Comparison of ENCODE assay signal across 1 mouse cellular context in the genomic region with DNA sequence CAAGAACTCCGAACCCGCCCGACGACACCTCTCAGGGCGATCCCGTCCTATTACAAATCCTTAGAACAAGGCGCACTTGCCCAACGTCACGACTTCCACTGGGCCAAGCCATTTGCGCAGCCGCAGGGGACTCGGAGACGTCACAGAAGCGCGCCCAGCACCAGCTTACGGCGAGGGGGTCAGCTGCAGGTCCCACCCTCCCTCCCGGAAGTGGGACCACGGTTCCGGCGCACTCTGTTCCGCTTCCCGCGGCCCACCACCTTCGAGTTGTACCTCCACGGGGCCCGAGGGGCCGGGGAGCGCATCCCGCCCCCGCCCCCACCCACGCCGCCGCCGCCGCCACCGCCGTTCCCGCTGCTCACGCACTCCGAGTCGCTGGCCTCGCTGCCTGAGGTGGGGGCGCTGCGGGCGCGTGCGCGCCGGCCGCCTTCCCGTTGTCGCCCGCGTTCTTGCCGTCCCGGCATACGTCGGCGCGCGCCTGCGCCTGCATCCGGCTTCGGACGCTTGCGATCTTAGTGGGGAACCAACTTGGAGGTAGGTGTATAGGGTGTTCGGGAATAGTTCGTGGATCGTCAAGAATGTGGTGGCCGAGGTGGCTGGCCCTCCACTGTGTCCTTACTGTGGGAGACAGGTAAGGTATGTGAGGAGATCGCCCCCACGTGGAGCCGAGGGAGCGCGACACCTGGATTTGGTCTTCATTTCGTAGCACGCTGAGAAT.
TF ChIP-seq lines count a peak whose summit lies in the region.

A gene (plus strand): TSS at position 237 of the 718 bp plus-strand sequence.
A gene (minus strand): TSS at position 640 of the 718 bp plus-strand sequence.

TF ChIP-seq in CH12.LX, 34 proteins besides CTCF, POLR2A, EP300 and RAD21:
- TF ChIP-seq ELF1 (IDR thresholded peaks at IDR 0.05; ENCODE audit: low read depth, low read length) (peak; percentile 90), SIN3A (IDR thresholded peaks at IDR 0.05; ENCODE audit: low read length) (peak; percentile 57), UBTF (IDR thresholded peaks at IDR 0.05; ENCODE audit: low read depth, low read length) (no peak), ZC3H11A (IDR thresholded peaks at IDR 0.05; ENCODE audit: low read depth, low read length) (no peak), TBP (conservative IDR thresholded peaks at IDR 0.05; ENCODE audit: low read depth, low read length) (peak; percentile 72; the same call in 1 of the 2 replicates), NRF1 (IDR thresholded peaks at IDR 0.05; ENCODE audit: low read depth, low read length) (peak; percentile 84), MAFK (IDR thresholded peaks at IDR 0.05; ENCODE audit: insufficient replicate concordance, low read length) (no peak), MXI1 (IDR thresholded peaks at IDR 0.05; ENCODE audit: low read depth, low read length) (peak; percentile 73; the same call in 1 of the 2 replicates), KAT2A (IDR thresholded peaks at IDR 0.05; ENCODE audit: insufficient replicate concordance, low read length) (peak; percentile 75; the same call in 1 of the 2 replicates), MYC (IDR thresholded peaks at IDR 0.05; ENCODE audit: low read depth, low read length) (peak; percentile 82; the same call in 1 of the 2 replicates), NELFE (IDR thresholded peaks at IDR 0.05; ENCODE audit: low read depth, low read length) (peak; percentile 78), SMC3 (IDR thresholded peaks at IDR 0.05; ENCODE audit: low read depth, low read length) (peak; percentile 43; the same call in 1 of the 2 replicates), IRF4 (IDR thresholded peaks at IDR 0.05; ENCODE audit: low read depth, low read length) (peak; percentile 74), MAZ (IDR thresholded peaks at IDR 0.05; ENCODE audit: low read depth, low read length) (peak; percentile 85), GABPA (IDR thresholded peaks at IDR 0.05; ENCODE audit: insufficient replicate concordance, low read depth, low read length) (peak; percentile 78), CHD1 (IDR thresholded peaks at IDR 0.05; ENCODE audit: low read depth, low read length) (no peak), TCF12 (IDR thresholded peaks at IDR 0.05; ENCODE audit: low read depth, low read length) (peak; percentile 33; the same call in 1 of the 2 replicates), HCFC1 (IDR thresholded peaks at IDR 0.05; ENCODE audit: low read depth, low read length) (peak; percentile 92), CHD2 (IDR thresholded peaks at IDR 0.05; ENCODE audit: low read length) (peak; percentile 42; the same call in 1 of the 2 replicates), E2F4 (IDR thresholded peaks at IDR 0.05; ENCODE audit: insufficient replicate concordance, low read depth, low read length) (0 out of 2 replicates have a peak, but pooled peaks have one; percentile 16), USF1 (IDR thresholded peaks at IDR 0.05; ENCODE audit: low read depth, low read length) (no peak), MAX (IDR thresholded peaks at IDR 0.05; ENCODE audit: low read length) (peak; percentile 82)
TF ChIP-seq in CH12.LX: peak in this region for 17.
